Mouse (Mus musculus) midbrain, embryonic 10.5 days (tissue): ENCODE measurements around the gene Ppp1cc. TPM values are rescaled to one million over a fixed set of nuclear protein-coding genes. Genes with fewer than 3 reads are reported as not detected.

Experiments
- DNase-seq: peaks from one replicate; pipeline ENCODE4 v3.0.0-alpha.2; 2017; ENCODE audit warnings: low spot score
- H3K27ac ChIP-seq: fragments of 300-500 bp; sonication (generic); replicated peaks from 2 replicates; pipeline ENCODE4 v1.5.1; 2016; ENCODE audit warnings: mild to moderate bottlenecking
- H3K27me3 ChIP-seq: fragments of 300-500 bp; sonication (generic); 2 replicates; pipeline ENCODE4 v1.6.1; 2016; ENCODE audit warnings: low read depth, mild to moderate bottlenecking; ENCODE audit not compliant: poor library complexity, severe bottlenecking
- H3K36me3 ChIP-seq: fragments of 300-500 bp; sonication (generic); 2 replicates; pipeline ENCODE4 v1.6.1; 2016; ENCODE audit warnings: mild to moderate bottlenecking, moderate library complexity
- H3K4me1 ChIP-seq: fragments of 300-500 bp; sonication (generic); 2 replicates; pipeline ENCODE4 v1.6.1; 2016
- H3K4me3 ChIP-seq: fragments of 300-500 bp; sonication (generic); 2 replicates; pipeline ENCODE4 v1.5.1; 2016; ENCODE audit warnings: mild to moderate bottlenecking, moderate library complexity
- H3K9me3 ChIP-seq: fragments of 300-500 bp; sonication (generic); replicated peaks from 2 replicates; pipeline ENCODE4 v1.6.1; 2016; ENCODE audit warnings: mild to moderate bottlenecking
- WGBS: fragments of 180-500 bp; shearing (Covaris S2); methylation state at CpG from one replicate; pipeline ENCODE4 v1.1.7; 2016; 5-methylcytosine and 5-hydroxymethylcytosine counted together
- polyA plus RNA-seq: library from polyadenylated mRNA; unstranded; fragments of >200 nt; fragmentation: Nextera tagmentation; extraction: Ambion mirVana; gene quantifications from 2 replicates; pipeline ENCODE4 v1.2.1, GENCODE M21; 2016

Ppp1cc gene
- polyA plus RNA-seq, result 320 and 339 TPM in 2 replicates

DNA sequence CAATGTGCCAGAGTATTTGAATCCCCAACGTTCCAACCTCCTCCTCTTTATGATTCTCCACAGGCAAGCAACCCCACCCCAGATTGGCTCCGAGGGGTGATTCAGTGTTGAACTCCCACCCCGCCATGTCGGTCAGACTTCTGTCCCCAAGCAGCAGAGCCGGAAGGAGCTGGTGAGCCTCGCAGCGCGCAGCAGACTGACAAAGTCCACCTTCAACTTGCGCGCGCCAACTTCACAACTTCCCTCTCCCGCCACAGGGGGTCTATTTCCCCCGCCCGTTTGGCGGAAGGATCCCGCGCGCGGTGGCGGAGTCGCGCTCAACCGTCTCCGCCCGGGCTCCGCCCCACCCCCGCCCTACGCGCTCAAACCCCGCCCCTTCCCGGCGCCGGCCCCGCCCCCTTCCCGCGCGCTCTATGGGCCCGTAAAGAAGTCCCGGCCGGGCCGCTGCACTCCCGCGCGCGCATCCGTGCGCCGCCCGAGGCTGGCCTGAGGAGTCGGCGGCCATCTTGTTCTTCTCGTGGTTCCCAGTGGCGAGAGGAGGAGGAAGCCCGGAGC lies at the start of gene Ppp1cc:
TSS of gene Ppp1cc (plus strand) at position 452 of the 555 bp plus-strand sequence.
- H3K4me1 ChIP-seq, result peaks cover 58% of the 10 kb centered on the region

DNA sequence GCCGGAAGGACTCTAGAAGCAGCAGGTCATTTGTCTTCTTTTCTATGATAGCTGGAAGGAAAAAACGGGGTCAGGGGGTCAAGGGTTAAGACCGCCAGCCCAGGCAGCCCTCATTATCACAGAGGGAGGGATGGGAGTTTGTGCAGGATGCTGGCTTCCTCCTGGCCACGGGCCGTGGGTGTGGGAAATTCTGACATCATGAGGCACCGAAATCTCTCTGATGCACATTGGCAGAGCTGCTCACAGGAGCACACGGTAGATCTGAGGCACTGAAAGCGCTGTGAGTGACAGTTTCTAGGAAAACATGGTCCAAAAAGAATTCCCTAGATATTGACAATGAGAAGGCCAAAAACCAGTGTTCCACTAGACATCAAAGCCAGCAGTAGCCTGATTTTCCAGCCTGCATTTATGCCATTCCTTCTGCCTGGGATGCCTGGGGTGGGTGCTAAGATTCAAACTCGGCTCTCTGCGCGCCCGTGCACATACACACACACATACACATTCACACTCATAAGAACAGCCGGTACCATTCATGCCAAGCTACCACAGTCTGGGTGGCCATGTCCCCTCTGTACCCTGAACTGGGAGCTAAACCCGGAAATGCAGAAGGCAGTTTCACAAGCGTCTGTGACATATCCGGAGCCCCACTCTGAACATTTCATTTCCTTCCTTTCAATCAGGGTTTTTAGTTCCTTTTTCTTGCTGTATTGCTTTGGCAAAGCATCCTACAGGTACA lies 48.6 kb upstream of the Ppp1cc start:
- H3K27me3 ChIP-seq, result no peaks in the 10 kb centered on the region
- H3K4me1 ChIP-seq, result peaks cover 10% of the 10 kb centered on the region
- no peak overlapping the region for H3K27ac ChIP-seq
- no peak for DNase-seq
- 62% methylated on average over 16 of the region's 16 CpGs for WGBS
- H3K36me3 ChIP-seq, result no peaks in the 10 kb centered on the region
- no peaks in the 10 kb centered on the region for H3K9me3 ChIP-seq
- no peak overlapping the region for H3K4me3 ChIP-seq

More for the DNA sequence above, at the start of gene Ppp1cc:
- Histone ChIP-seq H3K36me3 (peaks cover 36% of the 10 kb centered on the region), H3K27ac (peak within 1 kb of the TSS; percentile 98), H3K27me3 (peaks cover 17% of the 10 kb centered on the region; the same call in 1 of the 2 replicates), H3K4me3 (peak within 1 kb of the TSS; percentile 96), H3K9me3 (no peaks in the 10 kb centered on the region)
- peak; percentile 98 for DNase-seq
- under 1% methylated on average over 54 of the region's 54 CpGs for WGBS

- 90% methylated on average over 13 of the region's 13 CpGs for WGBS
- Histone ChIP-seq H3K4me1 (peaks cover 10% of the 10 kb centered on the region), H3K4me3 (no peak overlapping the region), H3K36me3 (no peaks in the 10 kb centered on the region), H3K9me3 (no peaks in the 10 kb centered on the region), H3K27ac (no peak overlapping the region), H3K27me3 (no peaks in the 10 kb centered on the region)
- no peak for DNase-seq
These were observed 47.5 kb upstream of the Ppp1cc start for GRCm38 (mm10) chr5:122110625-122111024.

DNA sequence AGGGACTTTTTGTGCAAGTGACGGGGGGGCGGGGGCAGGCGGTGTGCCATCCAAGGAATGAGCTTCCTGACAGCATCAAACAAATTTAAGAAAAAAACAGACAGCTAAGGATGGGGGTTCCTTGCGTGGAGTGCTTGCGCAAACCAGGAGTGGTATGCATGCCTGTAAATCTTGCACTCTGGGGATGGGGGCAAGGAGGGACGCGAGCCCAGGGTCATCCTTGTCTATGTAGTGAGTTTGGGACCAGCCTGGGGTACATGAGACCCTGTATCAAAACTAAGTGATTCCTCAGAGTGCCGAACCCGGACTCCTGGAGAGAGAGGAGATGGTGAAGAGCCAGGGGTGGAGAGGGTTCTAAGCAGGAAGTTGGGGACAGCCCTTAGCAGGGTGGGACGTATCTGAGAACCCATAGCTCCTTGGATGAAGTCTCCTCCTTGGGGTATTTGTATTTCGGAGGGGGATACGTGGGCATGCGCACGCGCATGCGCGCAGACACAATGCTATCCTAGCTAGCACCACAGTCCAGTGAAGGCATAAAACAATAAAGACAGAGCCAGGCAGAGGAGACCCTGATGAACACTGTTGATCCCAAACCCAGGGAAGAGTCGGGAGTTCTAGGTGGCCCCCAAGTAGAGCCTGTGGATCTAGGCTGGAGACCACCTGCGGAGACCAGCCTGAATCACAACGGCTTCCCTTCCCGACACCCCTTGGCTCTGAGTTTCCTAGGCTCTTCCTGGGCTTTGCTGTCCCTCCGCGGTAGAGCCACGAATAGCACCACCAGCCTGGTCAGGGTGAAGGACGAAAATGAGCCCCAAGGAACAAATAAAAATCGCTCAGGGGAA lies 46.8 kb upstream of the Ppp1cc start:
- Histone ChIP-seq H3K36me3 (no peaks in the 10 kb centered on the region), H3K27ac (0 out of 2 replicates have a peak overlapping the region, but pooled peaks have one; percentile 28), H3K9me3 (0 out of 2 replicates have a peak, but pooled peaks cover 2% of the 10 kb centered on the region), H3K27me3 (no peaks in the 10 kb centered on the region), H3K4me1 (peaks cover 10% of the 10 kb centered on the region), H3K4me3 (no peak overlapping the region)
- 68% methylated on average over 26 of the region's 26 CpGs for WGBS
- no peak for DNase-seq

DNA sequence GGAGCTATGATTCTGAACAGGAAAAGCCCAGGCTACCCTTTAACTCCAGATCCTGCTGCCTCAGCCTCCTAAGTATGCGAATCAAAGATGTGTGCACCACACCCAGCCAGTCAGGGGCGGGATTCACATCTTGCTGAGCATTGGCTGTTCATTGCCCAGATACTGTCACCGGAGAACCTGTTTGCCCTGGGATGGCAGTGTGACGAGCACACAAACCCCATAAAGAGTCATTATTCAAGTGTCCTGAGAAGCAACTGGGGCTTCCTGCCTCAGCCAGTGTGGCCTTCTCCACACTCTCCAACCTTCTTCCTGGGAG lies 46.2 kb upstream of the Ppp1cc start:
- no peak overlapping the region for H3K4me3 ChIP-seq
- 61% methylated on average over 4 of the region's 4 CpGs for WGBS
- no peak for DNase-seq

GRCm38 (mm10) chr5:122113450-122113849 lies 44.6 kb upstream of the Ppp1cc start:
- 81% methylated on average over 7 of the region's 7 CpGs for WGBS
- no peak for DNase-seq
- Histone ChIP-seq H3K27me3 (no peaks in the 10 kb centered on the region), H3K4me1 (peaks cover 10% of the 10 kb centered on the region), H3K27ac (no peak overlapping the region), H3K36me3 (no peaks in the 10 kb centered on the region), H3K9me3 (0 out of 2 replicates have a peak, but pooled peaks cover 2% of the 10 kb centered on the region), H3K4me3 (no peak overlapping the region)

More for the DNA sequence above, 46.2 kb upstream of the Ppp1cc start:
- Histone ChIP-seq H3K27me3 (no peaks in the 10 kb centered on the region), H3K4me1 (peaks cover 10% of the 10 kb centered on the region), H3K27ac (no peak overlapping the region), H3K9me3 (0 out of 2 replicates have a peak, but pooled peaks cover 2% of the 10 kb centered on the region), H3K36me3 (no peaks in the 10 kb centered on the region)

DNA sequence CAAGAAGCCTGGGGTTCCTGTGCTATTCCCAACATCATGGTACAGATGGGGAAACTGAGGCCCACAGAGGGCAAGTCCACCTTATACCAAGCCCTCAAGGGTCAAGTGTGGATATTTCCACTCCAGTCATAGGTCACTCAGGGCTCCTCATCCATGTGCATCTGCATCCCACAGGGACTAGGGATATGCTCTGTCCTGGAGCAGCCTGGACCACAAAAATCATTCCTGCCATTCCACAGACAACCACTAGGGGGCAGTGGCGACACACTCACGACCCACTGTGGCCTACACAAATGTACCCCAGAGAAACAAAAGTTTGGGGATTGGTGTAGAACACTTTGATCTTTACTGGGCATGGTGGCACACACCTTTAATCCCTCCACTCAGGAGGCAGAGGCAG lies 43.9 kb upstream of the Ppp1cc start:
- 1% methylated on average over 2 of the region's 2 CpGs for WGBS
- 0 out of 2 replicates have a peak, but pooled peaks cover 2% of the 10 kb centered on the region for H3K9me3 ChIP-seq
- H3K27ac ChIP-seq, result no peak overlapping the region
- peak; percentile 61 for DNase-seq
- H3K4me3 ChIP-seq, result no peak overlapping the region
- no peaks in the 10 kb centered on the region for H3K27me3 ChIP-seq
- peaks cover 5% of the 10 kb centered on the region for H3K4me1 ChIP-seq
- no peaks in the 10 kb centered on the region for H3K36me3 ChIP-seq

DNA sequence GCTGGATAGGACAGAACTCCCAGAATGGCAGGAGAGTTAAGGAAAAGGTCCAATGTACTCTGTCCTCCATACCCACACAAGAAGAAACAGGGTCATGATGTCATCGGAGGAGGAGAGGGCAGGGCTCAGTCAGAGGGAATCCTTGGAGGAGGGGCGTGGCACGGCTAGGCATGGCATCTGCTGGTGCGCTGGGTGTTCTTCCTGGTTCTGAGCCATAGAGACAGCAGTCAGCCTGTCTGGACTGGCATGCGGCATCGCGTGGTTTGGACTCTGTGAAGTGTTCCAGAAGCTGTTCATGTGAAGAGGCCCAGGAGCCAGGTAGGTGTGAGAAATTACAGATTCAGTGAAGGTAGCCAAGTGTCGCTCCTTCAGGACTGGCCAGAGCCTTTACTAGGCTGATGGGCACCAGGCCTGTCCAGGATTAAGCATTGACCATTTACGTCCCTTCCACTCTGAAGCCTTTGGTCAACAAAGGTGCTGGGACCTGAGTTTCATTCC lies 42.8 kb upstream of the Ppp1cc start:
- H3K27ac ChIP-seq, result no peak overlapping the region
- DNase-seq, result no peak
- no peaks in the 10 kb centered on the region for H3K4me1 ChIP-seq
- H3K36me3 ChIP-seq, result no peaks in the 10 kb centered on the region
- H3K9me3 ChIP-seq, result 0 out of 2 replicates have a peak, but pooled peaks cover 2% of the 10 kb centered on the region
- 95% methylated on average over 9 of the region's 9 CpGs for WGBS
- no peaks in the 10 kb centered on the region for H3K27me3 ChIP-seq
- H3K4me3 ChIP-seq, result no peak overlapping the region

DNA sequence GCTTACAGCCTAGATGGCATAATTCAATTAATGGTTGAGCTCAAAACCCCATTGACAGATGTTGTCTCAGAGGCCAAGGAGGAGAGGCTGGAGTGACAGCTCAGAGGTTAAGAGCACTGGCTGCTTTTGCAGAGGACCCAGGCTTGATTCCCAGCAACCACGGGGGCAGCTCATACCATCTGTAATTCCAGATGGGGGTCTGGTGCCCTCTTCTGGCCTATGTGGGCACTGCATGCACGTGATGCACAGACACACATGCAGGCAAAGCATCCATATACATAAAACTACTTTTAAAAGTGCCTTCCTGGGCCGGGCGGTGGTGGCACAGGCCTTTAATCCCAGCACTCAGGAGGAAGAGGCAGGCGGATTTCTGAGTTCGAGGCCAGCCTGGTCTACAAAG lies 41.8 kb upstream of the Ppp1cc start:
- Histone ChIP-seq H3K27ac (no peak overlapping the region), H3K36me3 (no peaks in the 10 kb centered on the region), H3K4me3 (no peak overlapping the region), H3K9me3 (0 out of 2 replicates have a peak, but pooled peaks cover 2% of the 10 kb centered on the region), H3K4me1 (no peaks in the 10 kb centered on the region), H3K27me3 (no peaks in the 10 kb centered on the region)
- WGBS, result 86% methylated on average over 6 of the region's 6 CpGs
- no peak for DNase-seq

DNA sequence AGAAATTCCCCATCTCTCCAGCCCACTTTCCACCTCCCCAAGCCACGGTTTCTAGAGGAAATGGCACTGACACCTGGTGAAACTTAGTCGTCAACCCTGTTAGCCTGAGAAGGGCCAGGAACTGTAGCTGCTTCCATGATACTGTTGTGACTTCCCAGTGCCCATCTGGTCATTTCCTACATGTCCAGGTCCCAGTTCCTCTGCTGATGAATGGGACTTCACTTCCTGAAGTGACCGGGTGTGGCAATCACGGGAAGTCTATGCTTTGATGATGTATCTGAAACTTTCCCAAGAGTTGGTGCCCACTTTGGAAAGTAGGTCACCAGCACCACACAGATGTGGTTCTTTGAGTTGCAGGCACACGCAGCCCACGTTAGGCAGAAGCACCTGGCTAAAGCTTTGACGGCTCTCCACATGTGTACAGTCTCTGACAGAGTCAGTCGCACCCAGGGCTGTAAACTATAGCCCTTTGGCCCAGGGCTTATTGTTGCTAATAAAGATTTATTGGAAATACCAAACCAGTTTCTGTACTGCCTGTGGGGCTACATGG lies 32.8 kb upstream of the Ppp1cc start:
- H3K27me3 ChIP-seq, result peaks cover 4% of the 10 kb centered on the region
- DNase-seq, result no peak
- WGBS, result 89% methylated on average over 8 of the region's 8 CpGs
- no peak overlapping the region for H3K4me3 ChIP-seq
- no peak overlapping the region for H3K27ac ChIP-seq
- no peaks in the 10 kb centered on the region for H3K9me3 ChIP-seq
- H3K4me1 ChIP-seq, result peaks cover 5% of the 10 kb centered on the region; the same call in 1 of the 2 replicates
- no peaks in the 10 kb centered on the region for H3K36me3 ChIP-seq

- 38% methylated on average over 16 of the region's 16 CpGs for WGBS
- H3K27me3 ChIP-seq, result peaks cover 27% of the 10 kb centered on the region
- no peak overlapping the region for H3K4me3 ChIP-seq
- H3K36me3 ChIP-seq, result no peaks in the 10 kb centered on the region
- peak; percentile 49 for DNase-seq
- H3K9me3 ChIP-seq, result no peaks in the 10 kb centered on the region
- peaks cover 20% of the 10 kb centered on the region for H3K4me1 ChIP-seq
- no peak overlapping the region for H3K27ac ChIP-seq
These were observed 28.9 kb upstream of the Ppp1cc start for GRCm38 (mm10) chr5:122129068-122129655.
